Mouse (Mus musculus) thymus, adult 2 months (tissue): ENCODE measurements around the gene Cbx4.

Source experiments
- CTCF ChIP-seq: fragments of 200-500 bp; IDR thresholded peaks from 2 replicates; pipeline ENCODE4 v1.5.1; 2012; ENCODE audit warnings: mild to moderate bottlenecking, control low read depth, low read length, moderate library complexity, borderline replicate concordance; ENCODE audit not compliant: control insufficient read depth, poor library complexity, insufficient read depth; ENCODE audit errors: extremely low read depth
- POLR2A ChIP-seq: fragments of 200-500 bp; IDR thresholded peaks from 2 replicates; pipeline ENCODE4 v1.6.1; 2012; ENCODE audit warnings: mild to moderate bottlenecking, low read length, control low read depth, moderate library complexity; ENCODE audit not compliant: control insufficient read depth, poor library complexity, insufficient read depth; ENCODE audit errors: extremely low read depth

GRCm38 (mm10) chr11:119125929-119126861 lies 40.2 kb upstream of the Cbx4 start:
- TF ChIP-seq CTCF (no peak), POLR2A (no peak)
